Mouse (Mus musculus): ENCODE data around the gene Tmod1.

Gene Tmod1

GRCm38 (mm10) chr4:46053323-46054107, 14.8 kb downstream of the Tmod1 start:
- no peak for DNase-seq (ENCODE audit: low read depth)

GRCm38 (mm10) chr4:46056163-46056562, 17.4 kb downstream of the Tmod1 start:
- no peak for DNase-seq (ENCODE audit: low read depth)

GRCm38 (mm10) chr4:46061259-46061962, 22.7 kb downstream of the Tmod1 start:
- DNase-seq (ENCODE audit: low read depth): no peak

- no peak for DNase-seq (ENCODE audit: low read depth)
These were observed 25.1 kb downstream of the Tmod1 start for GRCm38 (mm10) chr4:46063841-46064240.

GRCm38 (mm10) chr4:46064263-46064662, 25.5 kb downstream of the Tmod1 start:
- no peak for DNase-seq (ENCODE audit: low read depth)

- DNase-seq (ENCODE audit: low read depth): no peak
These were observed 26.2 kb downstream of the Tmod1 start for GRCm38 (mm10) chr4:46064961-46065360.

GRCm38 (mm10) chr4:46065695-46066340, 27.1 kb downstream of the Tmod1 start:
- DNase-seq (ENCODE audit: low read depth): no peak

GRCm38 (mm10) chr4:46068060-46068459, 29.3 kb downstream of the Tmod1 start:
- DNase-seq (ENCODE audit: low read depth): no peak

- no peak for DNase-seq (ENCODE audit: low read depth)
These were observed 29.8 kb downstream of the Tmod1 start for GRCm38 (mm10) chr4:46068573-46068972.

- DNase-seq (ENCODE audit: low read depth): no peak
These were observed 31.2 kb downstream of the Tmod1 start for GRCm38 (mm10) chr4:46069851-46070482.

- DNase-seq (ENCODE audit: low read depth): no peak
These were observed 33.9 kb downstream of the Tmod1 start for GRCm38 (mm10) chr4:46072631-46073030.

GRCm38 (mm10) chr4:46073736-46074135, 35.0 kb downstream of the Tmod1 start:
- DNase-seq (ENCODE audit: low read depth): no peak

- DNase-seq (ENCODE audit: low read depth): no peak
These were observed 36.9 kb downstream of the Tmod1 start for GRCm38 (mm10) chr4:46075664-46076063.

- DNase-seq (ENCODE audit: low read depth): no peak
These were observed 38.2 kb downstream of the Tmod1 start for GRCm38 (mm10) chr4:46076892-46077291.

GRCm38 (mm10) chr4:46080261-46080660, 41.5 kb downstream of the Tmod1 start:
- DNase-seq (ENCODE audit: low read depth): no peak

- DNase-seq (ENCODE audit: low read depth): no peak
These were observed 43.8 kb downstream of the Tmod1 start for GRCm38 (mm10) chr4:46082555-46082954.

- DNase-seq (ENCODE audit: low read depth): no peak
These were observed 45.9 kb downstream of the Tmod1 start for GRCm38 (mm10) chr4:46084416-46085172.

- no peak for DNase-seq (ENCODE audit: low read depth)
These were observed 46.6 kb downstream of the Tmod1 start for GRCm38 (mm10) chr4:46085223-46085811.

- no peak for DNase-seq (ENCODE audit: low read depth)
These were observed 48.1 kb downstream of the Tmod1 start for GRCm38 (mm10) chr4:46086718-46087426.

GRCm38 (mm10) chr4:46087427-46087771, 48.7 kb downstream of the Tmod1 start:
- DNase-seq (ENCODE audit: low read depth): no peak

- no peak for DNase-seq (ENCODE audit: low read depth)
These were observed 49.1 kb downstream of the Tmod1 start for GRCm38 (mm10) chr4:46087852-46088251.

All from naive thymus-derived CD4-positive, alpha-beta T cell, adult 2 months (primary cell).